Mouse (Mus musculus) T-helper 1 cell (primary cell): ENCODE data around the gene Atg9a.

Experiments
- in situ Hi-C: fragments of 300-600 bp; cut with MboI, MseI; formaldehyde crosslinking; loops from one replicate; pipeline ENCODE4 v1.15.1; 2025; ENCODE audit warnings: high pct_unique_total_duplicates

Gene Atg9a

DNA sequence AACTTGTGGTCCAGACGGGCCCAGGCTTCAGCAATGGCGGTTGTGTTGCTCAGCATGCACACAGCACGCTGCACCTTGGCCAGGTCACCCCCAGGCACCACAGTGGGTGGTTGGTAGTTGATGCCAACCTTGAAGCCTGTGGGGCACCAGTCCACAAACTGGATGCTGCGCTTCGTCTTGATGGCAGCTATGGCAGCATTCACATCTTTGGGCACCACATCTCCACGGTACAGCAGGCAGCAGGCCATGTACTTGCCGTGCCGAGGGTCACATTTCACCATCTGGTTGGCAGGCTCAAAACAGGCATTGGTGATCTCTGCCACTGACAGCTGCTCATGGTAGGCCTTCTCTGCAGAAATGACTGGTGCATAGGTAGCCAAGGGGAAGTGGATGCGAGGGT lies 23.8 kb upstream of the Atg9a start:
- in situ Hi-C loops = loop anchor here (5.0 kb wide), 1 partner anchor 102 kb away; the partner anchor contains the start of gene Dnpep

DNA sequence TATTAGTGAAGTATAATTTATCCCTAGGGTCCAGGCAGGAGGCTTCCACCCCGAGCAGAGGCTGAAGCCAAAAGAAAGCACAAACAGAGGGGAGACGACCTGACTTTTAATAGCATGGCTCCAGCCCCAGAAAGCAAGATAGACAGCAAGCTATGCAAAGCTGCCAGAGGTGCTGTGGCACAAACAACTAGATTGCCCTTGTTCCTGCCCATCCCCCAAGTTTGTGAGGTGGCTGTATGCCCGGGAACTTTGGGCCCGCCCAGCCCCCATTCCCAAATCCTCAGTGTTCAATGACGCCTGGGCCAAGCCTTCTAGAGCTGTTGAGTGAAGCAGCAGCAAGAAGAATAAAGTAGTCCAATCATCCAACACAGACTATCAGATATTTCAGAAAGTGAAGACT lies 22.9 kb upstream of the Atg9a start:
- in situ Hi-C loops = loop anchor here (5.0 kb wide), 1 partner anchor 102 kb away; the partner anchor contains the start of gene Dnpep

DNA sequence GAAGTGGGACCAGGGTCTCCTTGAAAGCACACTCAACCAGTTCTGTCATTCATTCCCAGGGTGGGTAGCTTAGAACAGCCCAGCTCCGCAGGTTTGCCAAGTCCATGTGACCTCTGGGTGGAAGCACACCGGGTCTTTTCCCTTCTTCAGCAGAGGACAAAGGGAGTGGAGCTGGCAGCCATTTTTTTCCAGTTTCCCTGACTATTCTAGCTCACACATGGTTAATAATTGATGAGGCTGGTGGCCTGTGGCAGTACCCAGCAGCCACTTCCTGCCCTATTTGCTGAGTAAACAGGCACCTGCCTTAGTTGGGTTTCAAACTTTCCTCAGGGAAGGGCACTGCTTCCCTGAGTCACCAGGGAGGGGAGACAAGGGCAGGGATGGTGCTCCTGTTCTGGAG lies 22.4 kb upstream of the Atg9a start:
- in situ Hi-C loops = no loop called here

DNA sequence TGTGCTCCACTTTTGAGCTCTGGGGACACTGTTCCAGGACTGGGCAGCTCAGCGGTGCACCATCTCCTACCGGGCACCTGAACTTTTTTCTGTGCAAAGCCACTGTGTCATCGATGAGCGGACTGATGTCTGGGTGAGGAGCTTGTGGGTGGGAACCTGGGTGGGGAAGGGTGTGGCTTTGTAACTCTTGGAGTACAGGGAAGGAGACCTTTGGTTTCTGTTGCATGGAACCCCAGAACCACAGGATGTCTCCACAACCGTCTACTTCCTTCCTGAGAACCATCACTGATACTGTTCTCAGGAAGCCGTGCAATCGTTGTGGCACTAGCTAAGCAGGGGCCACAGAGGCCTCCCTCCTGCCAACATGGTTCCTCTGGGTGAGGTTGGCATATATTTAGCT lies 21.1 kb upstream of the Atg9a start:
- in situ Hi-C loops = no loop called here

DNA sequence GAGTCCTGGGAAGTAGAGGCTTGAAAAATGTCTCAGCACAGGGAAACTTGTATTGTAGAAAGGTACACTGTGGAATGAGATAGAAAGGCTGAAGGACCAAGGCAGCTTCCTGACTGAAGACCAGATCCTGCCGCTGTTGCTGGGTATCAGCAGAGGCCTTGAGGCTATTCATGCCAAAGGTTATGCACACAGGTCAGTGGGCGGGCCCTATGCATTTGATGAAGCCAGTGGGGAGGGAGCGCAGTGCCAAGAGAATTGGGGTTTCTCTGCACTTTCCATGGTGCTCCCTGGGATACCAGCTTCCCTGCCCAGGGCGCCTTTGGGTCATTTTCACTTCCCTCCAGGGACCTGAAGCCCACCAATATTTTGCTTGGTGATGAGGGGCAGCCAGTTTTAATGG lies 20.5 kb upstream of the Atg9a start:
- in situ Hi-C loops = no loop called here

DNA sequence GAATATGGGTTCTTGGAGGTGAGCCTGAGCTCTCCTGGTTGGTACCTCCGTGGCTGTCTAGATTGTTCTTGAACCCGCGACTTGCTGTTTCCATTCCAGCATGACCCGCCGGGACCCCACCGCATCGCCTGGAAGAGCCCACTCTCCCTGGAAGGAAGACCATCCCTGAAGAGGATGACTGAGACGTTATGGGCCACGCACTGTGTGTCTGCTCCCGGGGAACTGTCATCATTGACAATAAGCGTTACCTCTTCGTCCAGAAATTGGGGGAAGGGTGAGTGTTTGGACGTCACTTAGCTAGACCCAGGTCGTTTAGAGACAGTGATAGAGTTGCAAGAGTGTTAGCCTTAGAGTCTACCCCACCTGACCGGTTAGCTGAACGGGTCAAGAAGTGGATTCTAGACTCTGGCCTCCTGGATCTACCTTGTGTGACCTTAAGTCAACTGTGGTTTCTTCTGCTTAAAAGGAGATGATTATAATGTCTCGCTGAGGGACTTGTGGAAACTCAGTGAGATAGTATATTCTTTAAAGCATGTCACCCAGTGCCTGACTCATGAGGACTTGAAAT lies 19.2 kb upstream of the Atg9a start:
- in situ Hi-C loops = no loop called here

DNA sequence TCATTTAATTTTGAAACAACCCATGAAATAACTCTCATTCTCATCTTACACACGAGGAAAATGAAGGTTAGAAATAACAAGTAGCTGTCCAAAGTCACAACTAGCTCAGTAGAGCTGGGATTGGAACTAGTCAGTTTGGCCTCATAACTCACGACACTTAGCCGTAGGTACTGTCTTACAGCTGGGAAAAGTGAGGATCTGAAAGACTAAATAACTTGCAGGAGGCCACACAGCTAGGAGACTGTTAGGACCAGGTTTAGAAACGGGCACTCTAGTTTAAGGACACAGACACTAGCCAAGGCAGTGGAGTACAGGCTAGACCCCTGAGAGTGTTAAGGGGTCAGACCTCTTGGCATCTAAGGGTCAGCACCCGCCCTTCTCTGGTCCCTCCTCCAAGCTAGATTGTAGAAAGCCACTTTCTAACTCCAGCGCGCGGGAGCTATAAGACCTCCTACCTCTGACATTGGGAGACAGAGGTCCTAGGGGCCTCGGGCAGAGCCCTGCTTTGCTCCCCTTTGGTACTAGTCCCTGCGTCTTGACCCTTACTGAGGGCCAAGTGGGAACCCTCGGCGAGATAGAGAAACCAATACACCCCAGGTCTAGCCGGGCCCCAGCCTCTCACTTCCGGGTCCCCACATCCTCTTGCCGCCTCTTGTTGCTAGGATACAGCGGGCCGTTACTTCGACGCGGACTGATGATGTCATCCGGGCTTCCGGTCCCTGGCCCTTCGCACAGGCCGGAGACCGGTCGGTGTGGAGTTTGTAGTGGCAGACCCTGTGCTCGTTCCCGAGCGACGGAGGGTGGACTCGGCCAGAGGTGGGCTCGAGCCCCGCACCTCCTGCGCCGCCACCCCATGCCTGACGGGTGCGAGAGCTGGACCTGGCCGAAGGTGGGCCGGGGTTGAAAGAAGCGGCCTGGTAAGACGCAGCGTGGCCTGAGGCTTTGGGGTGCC lies 18.4 kb upstream of the Atg9a start, which contains the start of the genes Glb1l and Stk16:
Gene Glb1l (minus strand): TSS at position 678 of the 952 bp plus-strand sequence.
Gene Stk16 (plus strand): TSS at position 703 of the 952 bp plus-strand sequence.
- in situ Hi-C loops = no loop called here

DNA sequence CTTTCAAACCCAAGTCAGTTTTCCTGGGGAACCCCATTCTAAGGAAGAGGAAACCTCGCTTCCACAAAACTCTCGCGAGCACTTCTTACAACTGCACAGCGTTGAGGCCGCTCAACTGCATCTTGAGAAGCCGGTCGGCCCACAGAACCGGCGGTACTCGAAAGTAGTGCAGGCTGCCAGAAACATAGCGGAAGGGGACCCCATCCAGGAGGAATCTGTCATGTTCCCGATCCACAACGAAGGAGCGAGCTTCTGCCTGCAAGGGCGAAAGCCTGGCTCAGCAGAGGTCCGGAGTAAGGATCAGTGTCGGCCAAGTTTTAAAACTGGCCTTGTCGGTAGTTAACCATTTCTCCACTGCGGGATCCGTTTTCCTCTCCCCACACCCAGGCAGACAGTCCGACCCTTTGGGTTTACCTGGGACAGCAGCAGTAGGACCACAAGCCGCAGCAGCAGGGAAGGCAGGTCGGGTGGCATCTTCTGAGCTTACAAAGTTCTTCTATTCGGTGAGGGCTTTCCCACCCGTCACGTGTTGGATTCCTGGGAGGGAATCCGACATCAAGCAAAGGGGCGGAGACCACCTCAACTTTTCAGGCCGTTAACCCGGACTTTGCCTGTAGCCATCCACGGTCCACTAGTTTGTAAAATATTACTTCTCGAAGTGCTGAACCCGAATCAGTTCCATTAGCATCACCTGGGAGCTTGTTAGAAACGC lies 17.1 kb upstream of the Atg9a start:
- in situ Hi-C loops = no loop called here

DNA sequence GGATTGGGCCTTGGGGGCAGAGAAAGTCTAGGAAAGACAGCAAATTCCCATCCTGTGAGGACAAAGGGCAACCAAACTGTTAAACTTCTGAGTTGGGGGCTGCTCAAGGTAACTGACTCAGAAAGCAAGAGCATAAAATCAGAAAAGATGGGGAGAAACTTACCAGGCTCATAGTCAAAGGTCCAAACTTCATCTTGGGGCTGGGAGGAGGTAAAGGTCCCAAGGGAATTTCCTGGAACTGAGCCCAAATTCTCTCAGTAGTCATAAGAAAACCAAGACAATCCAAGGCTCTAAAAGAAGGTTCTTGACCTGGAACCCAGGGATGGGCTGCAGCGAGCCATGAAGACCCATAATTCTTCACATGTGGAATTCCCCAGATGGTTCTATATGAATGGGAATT lies 9.2 kb upstream of the Atg9a start:
- in situ Hi-C loops = no loop called here

DNA sequence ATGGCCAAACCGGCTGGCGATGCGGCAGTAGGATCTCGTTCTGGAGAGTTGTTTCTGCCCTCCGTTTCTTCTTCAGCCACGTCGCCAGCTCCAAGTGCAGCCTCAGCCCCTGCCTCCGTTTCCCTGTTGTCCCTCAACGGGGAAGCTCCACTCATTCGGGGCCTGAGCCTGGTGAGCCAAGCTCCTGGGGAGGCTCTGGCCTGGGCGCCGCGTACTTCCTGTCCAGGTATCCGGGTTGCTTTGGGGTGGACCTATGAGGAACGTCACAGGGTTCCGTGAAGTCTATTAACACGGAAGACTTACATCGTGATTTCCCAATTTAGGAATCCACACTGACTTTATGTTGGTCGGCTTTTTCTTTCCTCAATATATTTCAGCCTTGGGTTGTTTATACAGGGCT lies 456 bp upstream of the Atg9a start:
- in situ Hi-C loops = loop anchor here (10.0 kb wide), 1 partner anchor 62 kb away; no protein-coding TSS in a partner anchor

DNA sequence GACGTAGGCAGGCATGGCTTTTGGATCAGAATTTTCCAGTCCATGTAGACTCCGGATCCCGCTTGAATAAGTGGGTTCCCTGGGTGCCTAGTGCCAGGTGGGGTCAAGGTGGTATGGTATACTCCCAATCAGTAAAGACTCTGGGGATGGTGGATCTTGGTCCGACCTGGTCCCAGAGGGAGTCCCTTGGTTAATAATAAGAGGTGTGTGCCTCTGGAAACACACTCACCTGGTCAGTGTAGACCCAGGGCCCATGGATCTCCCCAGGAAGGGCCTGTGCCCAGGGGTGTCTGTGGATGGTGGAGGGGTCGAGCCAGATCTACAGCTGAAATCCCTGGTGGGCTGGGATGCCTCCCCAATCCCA lies 756 bp downstream of the Atg9a start:
- in situ Hi-C loops = loop anchor here (10.0 kb wide), 1 partner anchor 64 kb away; no protein-coding TSS in a partner anchor

DNA sequence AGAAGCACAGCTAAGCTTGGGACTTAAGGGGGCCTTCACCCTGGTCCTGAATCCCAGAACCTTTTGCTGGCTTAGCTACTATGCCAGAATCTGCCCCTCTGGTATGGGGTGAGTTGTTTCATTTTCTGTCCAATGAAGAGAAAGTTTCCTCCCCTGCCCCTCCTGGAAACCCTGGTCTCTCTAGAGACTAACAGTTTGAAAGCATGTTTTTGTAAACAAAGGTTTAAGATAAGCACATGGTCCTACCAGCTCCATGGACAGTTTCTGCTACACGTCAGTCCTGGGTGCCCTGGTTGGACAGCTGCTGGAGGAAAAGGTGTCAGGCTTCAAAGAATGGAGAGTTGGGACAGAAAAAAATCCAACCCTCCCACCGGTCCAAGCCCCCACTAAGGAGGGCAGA lies 1.4 kb downstream of the Atg9a start:
- in situ Hi-C loops = loop anchor here (10.0 kb wide), 1 partner anchor 64 kb away; no protein-coding TSS in a partner anchor

DNA sequence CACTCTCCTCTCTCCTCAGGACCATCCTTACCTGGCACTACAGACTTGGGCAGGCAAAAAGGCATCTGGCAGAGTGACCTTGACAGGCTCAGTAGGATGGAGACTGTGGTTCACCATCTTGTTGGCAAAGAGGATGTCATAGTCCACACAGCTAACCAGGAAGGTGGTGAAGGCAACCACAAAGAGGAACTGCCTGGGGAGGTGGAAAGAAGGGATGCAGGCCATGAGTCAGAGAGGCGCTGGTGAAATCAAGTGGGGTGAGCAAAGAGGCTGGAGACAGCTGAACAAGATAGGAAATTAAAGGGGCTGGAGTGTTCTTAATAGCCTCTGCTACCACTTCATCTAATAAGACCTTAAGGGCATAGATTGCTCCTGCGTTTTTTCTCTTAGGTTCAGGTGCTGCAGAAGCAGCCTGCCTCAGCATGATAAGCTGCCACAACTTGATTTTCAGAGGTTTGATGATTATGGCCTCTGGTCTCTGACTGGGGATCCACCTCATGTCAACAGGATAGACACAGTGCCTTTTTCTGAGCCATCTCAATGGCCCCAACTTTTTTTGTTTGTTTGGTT lies 4.0 kb downstream of the Atg9a start:
- in situ Hi-C loops = no loop called here

DNA sequence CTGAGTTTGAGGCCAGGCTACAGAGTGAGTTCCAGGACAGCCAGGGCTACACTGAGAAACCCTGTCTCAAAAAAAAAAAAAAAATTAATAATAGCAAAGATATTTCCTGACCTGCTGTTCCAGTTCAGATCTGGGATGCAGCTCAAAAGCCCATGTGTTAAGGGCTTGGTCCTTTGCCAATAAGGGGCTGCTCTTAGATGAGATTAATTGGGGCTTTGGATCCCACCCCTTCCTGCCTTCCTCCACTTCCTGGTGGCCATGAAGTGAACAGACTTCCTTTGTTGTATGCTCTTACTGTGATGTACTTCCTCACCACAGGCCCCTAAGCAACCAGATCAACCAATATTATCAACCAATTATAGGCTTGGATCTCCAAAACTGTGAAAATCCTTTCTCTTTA lies 4.9 kb downstream of the Atg9a start:
- in situ Hi-C loops = no loop called here

DNA sequence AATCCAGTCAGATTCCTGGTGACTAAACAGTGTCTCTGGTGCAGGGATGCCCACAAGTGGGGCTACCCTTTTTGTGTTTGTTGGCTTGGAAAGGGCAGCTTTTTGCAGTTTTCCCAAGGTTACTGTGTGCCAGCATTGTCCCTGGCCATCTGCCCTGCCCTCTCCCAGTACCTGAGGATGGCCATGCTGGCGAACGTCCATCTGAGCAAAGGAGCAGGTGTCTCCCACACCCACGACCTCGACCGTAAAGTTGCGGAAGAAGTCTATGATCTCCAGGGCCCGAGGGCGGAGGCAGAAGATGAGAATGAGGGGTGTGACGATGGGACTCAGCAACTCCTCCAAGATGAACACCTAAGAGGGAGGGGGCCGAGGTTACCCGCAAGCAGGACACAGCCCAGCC lies 6.5 kb downstream of the Atg9a start:
- in situ Hi-C loops = no loop called here

DNA sequence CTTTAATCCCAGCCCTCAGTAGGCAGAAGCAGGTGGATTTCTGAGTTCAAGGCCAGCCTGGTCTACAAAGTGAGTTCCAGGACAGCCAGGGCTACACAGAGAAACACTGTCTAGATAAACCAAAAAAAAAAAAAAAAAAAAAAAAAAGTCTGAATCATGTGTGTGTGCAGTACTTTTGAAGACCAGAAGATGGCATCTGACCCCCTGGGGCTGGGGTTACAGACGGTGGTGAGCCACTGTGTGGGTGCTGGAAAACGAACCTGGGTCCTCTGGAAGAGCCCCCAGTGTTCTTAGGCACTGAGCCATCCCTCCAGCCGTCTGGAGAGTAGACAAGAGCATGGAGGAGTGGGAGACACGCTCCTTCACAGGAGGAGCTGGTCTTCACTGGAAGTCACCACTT lies 9.8 kb downstream of the Atg9a start:
- in situ Hi-C loops = no loop called here

DNA sequence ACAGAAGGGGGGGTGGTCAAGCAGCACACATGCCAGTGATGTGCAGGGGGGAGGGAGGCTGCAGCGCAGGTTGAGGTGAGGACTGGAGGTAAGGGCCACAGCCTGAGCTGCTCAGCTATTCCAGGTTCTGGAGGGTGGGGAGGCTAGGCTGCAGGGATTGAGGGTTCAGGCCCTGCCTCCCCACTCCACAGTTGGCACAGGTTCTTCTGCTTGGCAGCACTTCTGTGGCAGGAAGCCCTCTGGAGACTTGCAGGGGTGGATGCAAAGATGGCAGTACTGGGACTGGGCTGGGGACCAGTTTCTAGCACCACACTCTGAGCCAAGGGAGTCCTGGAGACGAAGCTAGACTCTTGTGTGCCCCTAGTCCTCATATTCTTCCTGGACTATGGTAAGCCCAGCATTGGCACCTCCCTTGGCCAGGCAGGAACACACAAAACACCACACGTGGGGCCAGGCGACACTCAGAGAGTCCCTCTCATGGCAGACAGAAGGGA lies 10.6 kb downstream of the Atg9a start:
- in situ Hi-C loops = no loop called here

DNA sequence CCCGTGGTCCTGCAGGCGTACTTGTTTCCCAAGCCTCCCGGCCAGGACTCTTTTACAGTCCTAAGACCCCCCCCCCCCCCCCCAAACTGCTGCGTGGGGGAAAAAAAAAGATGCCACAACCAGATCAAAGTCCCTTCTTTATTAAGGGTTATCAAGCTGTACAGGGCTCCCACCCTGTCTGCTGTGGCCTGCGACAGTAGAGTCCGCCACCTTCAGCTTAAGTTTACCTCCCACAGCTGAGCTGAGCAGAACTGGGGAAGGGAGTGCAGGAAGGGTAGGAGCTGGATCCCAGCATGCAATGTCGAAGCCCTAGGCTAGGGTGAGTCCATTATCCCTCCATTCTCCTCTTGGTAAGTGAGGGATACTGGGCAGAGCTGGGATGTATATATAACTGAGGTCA lies 11.3 kb downstream of the Atg9a start:
- in situ Hi-C loops = no loop called here

DNA sequence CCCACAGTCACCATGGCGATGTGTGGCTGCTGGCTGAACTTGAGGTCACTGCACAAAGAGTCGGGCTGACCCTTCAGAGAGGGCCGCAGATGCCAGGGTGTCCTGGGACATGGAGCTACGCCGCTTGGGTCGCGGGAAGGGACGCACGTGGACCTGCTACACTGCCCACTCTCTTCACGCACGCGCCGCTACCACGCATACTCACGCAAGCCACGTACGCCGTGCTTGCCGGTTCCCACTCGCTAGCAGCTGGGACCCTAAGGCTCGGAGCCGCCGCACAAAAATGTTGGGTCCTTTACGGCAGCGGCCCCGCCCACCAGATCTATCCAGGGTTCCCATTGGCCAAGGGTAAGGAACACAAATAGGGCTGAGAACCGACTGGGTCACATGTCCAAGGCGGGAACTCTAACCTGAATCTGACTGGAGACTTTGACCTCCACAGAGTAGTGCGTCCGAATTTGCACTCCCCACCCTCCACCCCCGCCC lies 11.8 kb downstream of the Atg9a start, which contains the start of gene Abcb6:
Gene Abcb6 (minus strand): TSS at position 288 of the 486 bp plus-strand sequence.
- in situ Hi-C loops = no loop called here

DNA sequence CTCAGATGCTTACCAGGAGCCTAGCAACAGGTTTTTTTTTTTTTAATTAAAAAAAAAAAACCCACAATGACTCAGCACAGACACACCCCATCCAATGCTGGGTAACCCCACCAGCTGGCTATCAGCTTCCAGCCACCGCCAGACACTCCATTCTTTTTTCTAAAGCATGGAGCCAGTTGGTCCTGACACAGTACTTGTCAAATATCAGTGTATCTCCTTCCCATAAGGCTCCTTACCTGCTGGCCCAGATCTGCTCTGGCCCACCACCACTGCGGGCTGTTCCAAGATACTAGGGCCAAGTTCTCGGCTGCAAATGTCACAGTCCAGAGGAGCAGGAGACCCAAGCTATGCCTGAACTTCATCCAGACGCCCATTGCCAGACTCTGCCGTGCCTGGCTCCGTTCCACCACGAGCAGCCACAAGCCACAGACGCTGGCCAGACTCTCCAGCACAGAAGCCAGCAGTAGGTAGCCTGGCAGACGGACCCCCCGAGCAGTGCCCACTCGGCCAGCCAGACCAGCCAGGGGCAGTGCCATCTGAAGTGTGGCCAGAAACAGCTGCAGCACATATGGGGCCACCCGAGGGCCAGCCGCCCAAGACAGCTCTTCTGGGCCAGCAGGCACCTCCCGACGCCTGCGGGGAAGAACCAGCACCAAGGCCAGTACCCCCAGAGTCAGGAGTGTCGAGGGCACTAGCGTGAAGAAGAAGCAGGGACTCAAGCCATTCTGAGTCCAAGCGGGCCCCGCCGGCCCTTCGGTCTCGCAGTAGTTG lies 12.5 kb downstream of the Atg9a start:
- in situ Hi-C loops = loop anchor here (10.0 kb wide), 1 partner anchor 475 kb away; no protein-coding TSS in a partner anchor
